Mouse (Mus musculus) embryonic facial prominence, embryonic 14.5 days (tissue): ENCODE results near the gene Cspg5. TPM values are rescaled to one million over a fixed set of nuclear protein-coding genes. Genes with fewer than 3 reads are reported as not detected.

Experiments used
- ATAC-seq: fragments of 200-750 bp; cut with Nextera tagmentation; 2 replicates; pipeline ENCODE4 v1.8.0; 2017; ENCODE audit warnings: low read depth, moderate number of reproducible peaks, moderate TSS enrichment
- DNase-seq: peaks from one replicate; pipeline ENCODE4 v3.0.0-alpha.2; 2015; ENCODE audit warnings: low spot score
- H3K27ac ChIP-seq: fragments of 300-500 bp; sonication (generic); replicated peaks from 2 replicates; pipeline ENCODE4 v1.5.1; 2014; ENCODE audit warnings: low read depth, mild to moderate bottlenecking, low read length, moderate library complexity
- H3K27me3 ChIP-seq: fragments of 300-500 bp; sonication (generic); replicated peaks from 2 replicates; pipeline ENCODE4 v1.6.1; 2014; ENCODE audit warnings: low read length; ENCODE audit not compliant: control insufficient read depth, insufficient read depth
- H3K36me3 ChIP-seq: fragments of 300-500 bp; sonication (generic); 2 replicates; pipeline ENCODE4 v1.6.1; 2014; ENCODE audit warnings: low read length, mixed read lengths; ENCODE audit not compliant: control insufficient read depth, insufficient read depth
- H3K4me1 ChIP-seq: fragments of 300-500 bp; sonication (generic); 2 replicates; pipeline ENCODE4 v1.6.1; 2014; ENCODE audit warnings: antibody characterized with exemption, low read length; ENCODE audit not compliant: control insufficient read depth, insufficient read depth
- H3K4me2 ChIP-seq: fragments of 300-500 bp; sonication (generic); 2 replicates; pipeline ENCODE4 v1.6.1; 2014; ENCODE audit warnings: low read depth, mild to moderate bottlenecking, low read length, moderate library complexity, mixed read lengths
- H3K4me3 ChIP-seq: fragments of 300-500 bp; sonication (generic); 2 replicates; pipeline ENCODE4 v1.5.1; 2014; ENCODE audit warnings: low read depth, mild to moderate bottlenecking, low read length
- H3K9ac ChIP-seq: fragments of 300-500 bp; sonication (generic); 2 replicates; pipeline ENCODE4 v1.6.1; 2014; ENCODE audit warnings: low read depth, mild to moderate bottlenecking, low read length, moderate library complexity, mixed read lengths
- H3K9me3 ChIP-seq: fragments of 300-500 bp; sonication (generic); 2 replicates; pipeline ENCODE4 v1.6.1; 2016; ENCODE audit warnings: low read length; ENCODE audit not compliant: control insufficient read depth
- WGBS: fragments of 180-500 bp; shearing (Covaris S2); extraction: QIAGEN DNeasy Blood & Tissue Kit; methylation state at CpG from one replicate; pipeline ENCODE4 v1.1.7; 2014; 5-methylcytosine and 5-hydroxymethylcytosine counted together
- polyA plus RNA-seq: library from polyadenylated mRNA; unstranded; fragments of >200 nt; fragmentation: Nextera tagmentation; extraction: Ambion mirVana; gene quantifications from 2 replicates; pipeline ENCODE4 v1.2.1, GENCODE M21; 2014

The Cspg5 gene
- polyA plus RNA-seq, 1 experiment from 2014 or later: 8.3 TPM

DNA sequence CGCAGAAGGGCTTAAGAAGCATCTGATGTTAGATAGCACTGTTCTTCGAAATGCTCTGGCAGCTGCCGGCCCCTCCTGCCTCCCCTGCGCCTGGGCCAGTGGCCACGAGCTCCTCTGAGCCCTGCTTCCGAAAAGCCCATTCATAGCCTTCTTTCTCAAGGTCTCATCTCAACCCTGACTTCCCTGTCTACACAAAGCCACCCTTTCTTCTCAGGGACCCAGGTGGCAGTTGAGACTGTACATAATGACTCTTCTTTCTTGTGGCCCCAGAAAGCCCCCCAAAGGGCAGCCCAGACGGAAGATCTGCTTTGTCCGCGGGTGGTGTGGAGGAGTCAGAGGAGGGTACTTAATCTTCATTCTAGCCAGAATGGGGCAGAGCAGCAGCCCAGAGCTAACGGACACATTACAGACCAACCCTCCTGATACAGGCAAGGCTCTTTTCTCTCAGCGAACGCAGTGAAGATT lies 49.7 kb downstream of the Cspg5 start:
- Histone ChIP-seq H3K27me3 (no peaks in the 10 kb centered on the region), H3K9me3 (no peaks in the 10 kb centered on the region), H3K9ac (no peak overlapping the region), H3K27ac (no peak overlapping the region), H3K4me1 (no peaks in the 10 kb centered on the region), H3K4me3 (no peak overlapping the region), H3K4me2 (no peak overlapping the region), H3K36me3 (no peaks in the 10 kb centered on the region)
- 46% methylated on average over 12 of the region's 12 CpGs for WGBS
- ATAC-seq (no peak), DNase-seq (no peak)

GRCm38 (mm10) chr9:110293873-110294415 lies 50.4 kb downstream of the Cspg5 start:
- no peaks in the 10 kb centered on the region for H3K9me3 ChIP-seq
- H3K4me1 ChIP-seq: no peaks in the 10 kb centered on the region
- H3K36me3 ChIP-seq: no peaks in the 10 kb centered on the region
- no peak for ATAC-seq
- H3K27ac ChIP-seq: no peak overlapping the region
- DNase-seq: no peak
- no peak overlapping the region for H3K9ac ChIP-seq
- WGBS: 76% methylated on average over 13 of the region's 13 CpGs
- H3K4me3 ChIP-seq: no peak overlapping the region
- no peak overlapping the region for H3K4me2 ChIP-seq
- H3K27me3 ChIP-seq: no peaks in the 10 kb centered on the region

GRCm38 (mm10) chr9:110294786-110295185 lies 51.2 kb downstream of the Cspg5 start:
- no peak overlapping the region for H3K27ac ChIP-seq
- H3K4me3 ChIP-seq: no peak overlapping the region
- DNase-seq: no peak
- no peak overlapping the region for H3K9ac ChIP-seq
- no peaks in the 10 kb centered on the region for H3K9me3 ChIP-seq
- ATAC-seq: no peak
- H3K36me3 ChIP-seq: no peaks in the 10 kb centered on the region
- H3K4me1 ChIP-seq: no peaks in the 10 kb centered on the region
- WGBS: 52% methylated on average over 3 of the region's 3 CpGs
- H3K4me2 ChIP-seq: no peak overlapping the region
- H3K27me3 ChIP-seq: no peaks in the 10 kb centered on the region

- peak; percentile 82 for ATAC-seq
- Histone ChIP-seq H3K36me3 (no peaks in the 10 kb centered on the region), H3K27ac (no peak overlapping the region), H3K27me3 (no peaks in the 10 kb centered on the region), H3K4me1 (no peaks in the 10 kb centered on the region), H3K9ac (no peak overlapping the region), H3K4me2 (no peak overlapping the region), H3K9me3 (no peaks in the 10 kb centered on the region), H3K4me3 (no peak overlapping the region)
- WGBS: 6% methylated on average over 5 of the region's 5 CpGs
- DNase-seq: peak; percentile 86
Measured at GRCm38 (mm10) chr9:110296867-110297627, 53.5 kb downstream of the Cspg5 start.

GRCm38 (mm10) chr9:110304516-110304915 lies 60.9 kb downstream of the Cspg5 start:
- Histone ChIP-seq H3K9me3 (0 out of 2 replicates have a peak, but pooled peaks cover 4% of the 10 kb centered on the region), H3K4me3 (peak overlapping the region; percentile 60), H3K36me3 (0 out of 2 replicates have a peak, but pooled peaks cover 2% of the 10 kb centered on the region), H3K27me3 (no peaks in the 10 kb centered on the region), H3K4me2 (peak overlapping the region; percentile 84), H3K4me1 (peaks cover 5% of the 10 kb centered on the region; the same call in 1 of the 2 replicates), H3K9ac (peak overlapping the region; percentile 84), H3K27ac (peak overlapping the region; percentile 95)
- no peak for ATAC-seq
- peak; percentile 66 for DNase-seq
- whole genome bisulfite sequencing: 4% methylated on average over 4 of the region's 4 CpGs

- peak within 1 kb of the TSS; percentile 60 for H3K4me3 ChIP-seq
- H3K9ac ChIP-seq: peak within 1 kb of the TSS; percentile 84
- H3K36me3 ChIP-seq: peaks cover 7% of the 10 kb centered on the region
- under 1% methylated on average over 43 of the region's 46 CpGs for WGBS
- H3K4me2 ChIP-seq: peak within 1 kb of the TSS; percentile 84
- peak; percentile 99 for ATAC-seq
- H3K9me3 ChIP-seq: 0 out of 2 replicates have a peak, but pooled peaks cover 4% of the 10 kb centered on the region
- DNase-seq: peak; percentile 98
- H3K4me1 ChIP-seq: peaks cover 5% of the 10 kb centered on the region; the same call in 1 of the 2 replicates
- H3K27ac ChIP-seq: peak within 1 kb of the TSS; percentile 95
- no peaks in the 10 kb centered on the region for H3K27me3 ChIP-seq
Measured at GRCm38 (mm10) chr9:110304969-110305651, 61.5 kb downstream of the Cspg5 start, which contains the start of gene Elp6. Gene Elp6, plus strand, starts transcription at chr9:110305173.

DNA sequence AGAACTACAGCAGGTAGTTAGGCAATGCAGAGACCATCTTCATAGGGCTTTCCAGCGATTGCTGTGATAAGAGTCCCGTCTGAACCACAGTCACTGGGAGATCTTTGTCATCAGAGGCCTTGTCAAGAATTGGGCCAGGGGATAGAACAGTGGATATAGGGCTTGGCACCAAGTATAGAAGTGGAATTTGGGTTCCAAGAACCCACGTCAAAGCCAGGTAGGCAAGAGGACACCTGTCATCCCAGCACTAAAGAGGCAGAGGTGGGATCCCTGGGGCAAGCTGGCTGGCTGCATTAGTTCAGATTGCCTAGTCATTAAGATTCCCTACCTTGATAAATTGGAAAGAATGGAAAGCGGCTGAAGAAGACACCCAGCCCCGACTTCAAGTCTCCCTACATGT lies 62.8 kb downstream of the Cspg5 start:
- Histone ChIP-seq H3K27ac (no peak overlapping the region), H3K27me3 (no peaks in the 10 kb centered on the region), H3K9ac (no peak overlapping the region), H3K4me3 (no peak overlapping the region), H3K9me3 (0 out of 2 replicates have a peak, but pooled peaks cover 4% of the 10 kb centered on the region), H3K4me2 (no peak overlapping the region), H3K36me3 (peaks cover 19% of the 10 kb centered on the region), H3K4me1 (peaks cover 5% of the 10 kb centered on the region; the same call in 1 of the 2 replicates)
- ATAC-seq (no peak), DNase-seq (no peak)
- 95% methylated on average over 5 of the region's 5 CpGs for WGBS
